Mouse (Mus musculus): ENCODE results near the gene Gm42906. TPM values are rescaled to one million over a fixed set of nuclear protein-coding genes. Genes with fewer than 3 reads are reported as not detected.

Gm42906 gene
- polyA plus RNA-seq, 1 experiment from 2014 or later: not detected

DNA sequence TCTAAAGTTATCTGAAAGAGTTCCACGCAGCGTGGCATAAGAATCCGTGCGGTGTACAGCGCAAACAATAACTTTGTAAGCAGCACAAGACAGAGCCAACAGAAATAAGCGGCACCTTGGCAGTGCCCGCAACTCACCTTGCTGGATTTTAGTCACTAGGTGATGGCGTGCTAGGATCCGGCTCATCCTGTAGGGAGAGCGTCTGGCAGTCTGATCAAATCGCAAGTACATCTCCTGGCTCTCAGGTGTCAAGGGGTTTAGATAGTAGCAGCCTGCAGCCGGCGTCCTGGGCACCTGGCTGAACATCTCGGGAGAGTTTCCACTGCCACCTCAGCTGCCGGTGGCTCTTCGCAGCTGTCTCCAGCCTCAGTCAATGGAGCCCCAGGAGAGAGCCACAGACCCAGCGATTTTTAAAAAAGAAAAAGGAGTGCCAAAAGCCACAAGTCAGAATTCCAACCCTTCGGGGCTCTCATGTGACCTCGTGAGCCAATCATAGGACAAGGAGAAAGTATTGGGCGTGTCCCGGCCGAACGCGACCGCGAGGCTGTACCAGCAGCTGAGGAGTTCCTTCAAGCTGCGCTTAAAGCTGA lies 238.1 kb downstream of the Gm42906 start:
- Histone ChIP-seq H3K9me3 (no peaks in the 10 kb centered on the region), H3K27ac (no peak overlapping the region), H3K4me1 (no peaks in the 10 kb centered on the region; the same call in 1 of the 2 replicates), H3K4me3 (peak overlapping the region; percentile 48), H3K9ac (peak overlapping the region; percentile 41), H3K27me3 (replicated peaks) (no peaks in the 10 kb centered on the region), H3K36me3 (no peaks in the 10 kb centered on the region), H3K4me2 (replicated peaks) (peak overlapping the region; percentile 74)
- peak; percentile 95 for ATAC-seq (ENCODE audit: low FRiP score, low read depth)
- WGBS: 3% methylated on average over 27 of the region's 27 CpGs

DNA sequence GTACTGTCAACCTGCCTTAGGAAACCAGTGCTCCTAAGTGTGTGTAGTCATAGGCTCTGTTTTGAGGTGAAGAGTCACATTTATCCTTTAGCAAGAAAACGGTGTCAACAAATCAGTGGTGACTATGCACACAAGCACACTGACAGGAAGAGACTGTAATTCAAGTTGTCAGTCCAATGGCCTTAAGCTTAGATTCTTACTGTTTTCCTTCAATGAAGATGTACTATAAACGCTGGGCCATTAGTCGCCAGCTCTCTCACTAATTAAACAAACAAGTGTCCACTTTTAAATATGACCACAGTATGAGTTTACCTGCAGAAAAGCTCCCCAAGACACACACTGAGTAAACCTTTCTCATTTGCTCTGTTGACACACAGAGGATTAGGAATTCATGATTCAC lies 238.6 kb downstream of the Gm42906 start:
- WGBS: 40% methylated on average over 3 of the region's 3 CpGs
- no peak overlapping the region for H3K9ac ChIP-seq
- no peak overlapping the region for H3K27ac ChIP-seq
- no peaks in the 10 kb centered on the region; the same call in 1 of the 2 replicates for H3K4me1 ChIP-seq
- no peaks in the 10 kb centered on the region for H3K27me3 ChIP-seq (replicated peaks)
- peak overlapping the region; percentile 74 for H3K4me2 ChIP-seq (replicated peaks)
- H3K9me3 ChIP-seq: no peaks in the 10 kb centered on the region
- H3K36me3 ChIP-seq: no peaks in the 10 kb centered on the region
- H3K4me3 ChIP-seq: peak overlapping the region; percentile 48
- no peak for ATAC-seq (ENCODE audit: low FRiP score, low read depth)

DNA sequence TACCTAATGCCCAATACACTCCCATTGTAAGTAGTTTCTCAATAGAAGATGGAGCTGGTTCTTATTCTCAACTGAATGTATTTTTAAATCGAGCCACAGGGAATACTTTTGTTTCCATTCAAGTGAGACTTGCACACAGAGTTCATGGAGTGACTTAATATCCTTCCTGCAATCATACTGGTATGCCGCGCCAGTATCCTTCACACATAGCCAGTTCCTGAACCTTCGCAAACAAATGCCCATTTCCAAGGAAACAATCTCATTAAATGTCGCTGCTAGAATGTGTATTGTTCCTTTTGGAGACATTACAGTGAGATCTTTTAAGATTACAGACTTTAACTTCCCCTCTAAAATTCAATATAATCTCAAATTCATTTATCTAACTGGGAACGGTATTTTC lies 239.3 kb downstream of the Gm42906 start:
- no peaks in the 10 kb centered on the region for H3K9me3 ChIP-seq
- ATAC-seq (ENCODE audit: low FRiP score, low read depth): no peak
- H3K27me3 ChIP-seq (replicated peaks): no peaks in the 10 kb centered on the region
- no peak overlapping the region for H3K4me3 ChIP-seq
- H3K9ac ChIP-seq: no peak overlapping the region
- H3K4me2 ChIP-seq (replicated peaks): no peak overlapping the region
- WGBS: 84% methylated on average over 6 of the region's 6 CpGs
- H3K27ac ChIP-seq: no peak overlapping the region
- no peaks in the 10 kb centered on the region for H3K36me3 ChIP-seq
- H3K4me1 ChIP-seq: no peaks in the 10 kb centered on the region; the same call in 1 of the 2 replicates

DNA sequence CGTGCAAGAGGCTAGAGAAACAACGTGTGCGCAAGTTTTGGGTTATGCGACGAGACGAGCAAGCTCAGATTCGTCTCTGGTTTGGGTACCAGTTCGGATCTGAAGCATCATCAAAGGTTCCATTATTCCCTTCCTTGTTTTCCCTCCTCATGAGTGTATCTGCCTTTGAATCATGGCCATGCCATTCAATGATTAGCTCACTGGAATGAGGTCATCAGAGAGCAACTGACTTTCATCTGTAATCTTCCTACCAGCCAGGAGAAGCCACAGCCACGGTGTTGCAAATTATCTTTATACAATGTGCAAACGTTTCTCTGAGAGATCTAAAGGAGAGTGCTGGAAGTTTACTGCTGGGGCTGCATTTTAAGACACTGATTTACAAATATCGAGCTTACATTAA lies 240.6 kb downstream of the Gm42906 start:
- WGBS: 82% methylated on average over 11 of the region's 11 CpGs
- ATAC-seq (ENCODE audit: low FRiP score, low read depth): no peak
- no peaks in the 10 kb centered on the region for H3K36me3 ChIP-seq
- no peak overlapping the region for H3K27ac ChIP-seq
- H3K9ac ChIP-seq: no peak overlapping the region
- no peak overlapping the region for H3K4me2 ChIP-seq (replicated peaks)
- H3K9me3 ChIP-seq: no peaks in the 10 kb centered on the region
- no peak overlapping the region for H3K4me3 ChIP-seq
- H3K27me3 ChIP-seq (replicated peaks): no peaks in the 10 kb centered on the region
- H3K4me1 ChIP-seq: no peaks in the 10 kb centered on the region; the same call in 1 of the 2 replicates

DNA sequence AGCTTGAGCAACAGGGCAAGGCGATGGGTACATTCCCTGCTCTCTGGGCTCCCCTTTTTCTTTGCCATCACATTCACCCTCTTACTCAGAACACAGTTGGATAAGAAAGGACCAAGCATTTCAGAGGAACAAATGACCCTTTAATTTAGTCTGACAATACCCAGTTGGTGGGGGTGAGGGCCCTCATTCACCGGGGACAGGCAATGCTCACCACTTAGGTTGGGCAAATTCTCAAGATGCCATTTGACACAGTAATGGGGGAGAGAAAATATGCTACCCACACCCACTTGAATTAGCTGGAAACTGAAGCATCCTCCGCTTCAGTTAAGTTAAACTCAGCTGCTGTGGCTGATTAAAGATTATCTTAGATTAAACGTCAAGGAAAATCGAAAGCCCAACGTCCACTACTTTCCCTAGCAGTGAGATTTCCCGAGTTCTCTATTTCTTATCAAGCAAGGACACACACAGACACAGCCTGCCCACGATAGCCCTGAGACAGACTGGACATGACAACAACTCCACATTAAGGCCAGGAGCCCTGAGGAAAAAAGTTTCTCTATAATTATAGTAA lies 242.6 kb downstream of the Gm42906 start:
- WGBS: 75% methylated on average over 8 of the region's 8 CpGs
- no peak overlapping the region for H3K4me3 ChIP-seq
- no peak overlapping the region for H3K4me2 ChIP-seq (replicated peaks)

DNA sequence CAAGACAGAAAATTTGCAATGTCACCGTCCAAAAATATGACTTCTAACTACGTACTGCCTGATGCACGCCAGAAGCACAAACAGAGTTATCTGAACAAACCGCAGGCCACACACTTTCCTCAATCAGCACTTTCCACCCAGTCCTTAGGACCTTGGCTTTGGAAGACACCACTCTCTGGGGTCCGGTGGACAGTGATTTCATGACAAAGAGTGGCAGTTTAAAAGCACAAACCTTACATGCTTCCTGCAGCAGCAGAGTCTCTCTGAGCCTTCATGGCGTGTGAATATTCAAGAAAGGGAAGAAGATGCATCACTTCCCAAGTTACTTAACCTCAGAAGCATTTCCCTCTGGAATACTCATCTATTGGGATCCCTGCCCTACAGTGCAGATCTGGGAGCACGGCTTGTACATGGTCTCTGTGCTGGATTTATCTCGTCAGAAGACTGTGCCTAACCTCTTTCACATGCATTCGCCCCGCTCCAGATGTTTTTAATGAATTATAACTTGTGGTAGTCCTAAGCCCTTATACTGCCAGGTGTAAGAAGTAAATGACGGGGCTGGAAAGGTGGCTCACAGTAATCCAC lies 244.2 kb downstream of the Gm42906 start:
- no peak for ATAC-seq (ENCODE audit: low FRiP score, low read depth)
- WGBS: 91% methylated on average over 11 of the region's 11 CpGs
- no peaks in the 10 kb centered on the region for H3K4me1 ChIP-seq

More for the DNA sequence above, 242.6 kb downstream of the Gm42906 start:
- no peaks in the 10 kb centered on the region for H3K9me3 ChIP-seq
- H3K4me1 ChIP-seq: no peaks in the 10 kb centered on the region; the same call in 1 of the 2 replicates
- no peak overlapping the region for H3K27ac ChIP-seq
- H3K27me3 ChIP-seq (replicated peaks): no peaks in the 10 kb centered on the region
- no peak for ATAC-seq (ENCODE audit: low FRiP score, low read depth)
- H3K9ac ChIP-seq: no peak overlapping the region
- H3K36me3 ChIP-seq: no peaks in the 10 kb centered on the region

DNA sequence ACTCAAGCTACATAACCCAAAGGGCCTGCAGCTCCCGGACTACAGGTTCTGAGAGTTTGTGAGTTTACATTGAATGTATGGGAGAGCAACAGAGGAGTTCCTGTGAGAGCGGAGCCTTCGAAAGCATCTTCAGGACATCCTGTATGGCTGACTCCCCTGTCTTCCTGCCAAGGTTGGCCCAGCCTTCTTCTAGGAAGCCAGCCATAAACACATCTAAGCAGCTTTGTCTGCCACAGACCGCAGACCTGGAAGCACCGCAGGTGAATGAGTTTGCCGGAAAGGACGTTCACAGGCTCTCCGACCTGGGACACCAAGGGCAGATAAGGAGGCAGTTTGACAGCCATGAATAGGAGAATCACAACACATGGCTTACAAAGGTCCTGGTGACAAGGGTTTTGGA lies 246.7 kb downstream of the Gm42906 start:
- Histone ChIP-seq H3K9ac (no peak overlapping the region), H3K27me3 (replicated peaks) (no peaks in the 10 kb centered on the region), H3K36me3 (no peaks in the 10 kb centered on the region), H3K4me1 (no peaks in the 10 kb centered on the region), H3K9me3 (no peaks in the 10 kb centered on the region), H3K4me3 (no peak overlapping the region), H3K4me2 (replicated peaks) (no peak overlapping the region), H3K27ac (no peak overlapping the region)
- WGBS: 95% methylated on average over 8 of the region's 8 CpGs
- ATAC-seq (ENCODE audit: low FRiP score, low read depth): no peak

More for the DNA sequence above, 244.2 kb downstream of the Gm42906 start:
- H3K27ac ChIP-seq: no peak overlapping the region
- H3K4me2 ChIP-seq (replicated peaks): no peak overlapping the region
- H3K27me3 ChIP-seq (replicated peaks): no peaks in the 10 kb centered on the region
- no peak overlapping the region for H3K4me3 ChIP-seq
- H3K9ac ChIP-seq: no peak overlapping the region
- H3K36me3 ChIP-seq: no peaks in the 10 kb centered on the region
- H3K9me3 ChIP-seq: no peaks in the 10 kb centered on the region

DNA sequence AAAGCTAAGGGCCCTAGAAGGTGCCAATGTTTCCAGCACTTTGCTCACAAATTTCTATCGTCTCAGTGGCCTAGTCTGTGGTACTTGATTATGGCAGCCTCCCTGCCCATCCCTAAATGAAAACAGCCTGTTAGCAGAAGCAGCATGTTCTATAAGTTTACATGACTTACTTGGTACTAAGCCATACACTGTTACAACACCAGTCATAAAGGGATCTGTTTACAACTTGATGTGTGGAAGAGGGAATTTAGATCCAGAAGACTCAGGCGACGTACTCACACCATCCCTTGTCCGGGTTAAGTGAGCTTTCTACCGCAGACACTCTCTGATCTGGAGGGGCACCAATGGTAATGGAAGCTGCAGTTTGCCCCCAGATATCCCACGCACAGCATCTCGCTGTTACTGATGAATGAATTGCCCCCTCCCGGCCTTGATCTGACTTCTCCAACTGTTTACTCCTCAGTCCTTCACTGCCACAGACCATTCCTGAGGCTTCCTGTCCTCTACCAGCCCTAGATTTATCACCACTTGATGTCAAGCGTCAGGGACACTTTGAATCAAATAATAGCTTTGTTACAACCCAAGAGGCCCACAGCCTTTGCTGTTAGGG lies 247.7 kb downstream of the Gm42906 start:
- no peak for ATAC-seq (ENCODE audit: low FRiP score, low read depth)
- WGBS: 70% methylated on average over 9 of the region's 9 CpGs
- no peak overlapping the region for H3K27ac ChIP-seq
- H3K9ac ChIP-seq: no peak overlapping the region
- H3K4me2 ChIP-seq (replicated peaks): no peak overlapping the region
- no peaks in the 10 kb centered on the region for H3K9me3 ChIP-seq
- H3K36me3 ChIP-seq: no peaks in the 10 kb centered on the region
- no peaks in the 10 kb centered on the region for H3K4me1 ChIP-seq
- no peak overlapping the region for H3K4me3 ChIP-seq
- no peaks in the 10 kb centered on the region for H3K27me3 ChIP-seq (replicated peaks)

DNA sequence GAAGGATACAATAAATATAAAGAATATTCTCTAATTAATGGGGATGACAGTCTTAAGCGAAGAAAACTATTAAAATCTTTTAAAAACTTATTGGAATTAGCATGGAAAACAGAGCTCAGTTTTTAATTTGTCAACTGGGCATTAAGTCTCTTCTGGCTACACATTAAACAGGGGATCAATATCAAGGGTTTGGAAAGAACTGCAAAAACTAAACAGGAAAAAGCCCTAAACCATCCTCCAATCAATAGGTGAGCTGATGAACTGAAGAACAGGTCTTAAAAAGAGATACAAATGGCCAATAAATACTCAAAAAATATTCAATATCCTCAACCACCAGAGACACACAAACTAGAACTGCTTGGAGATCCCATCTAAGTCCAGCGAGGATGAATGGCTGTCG lies 250.8 kb downstream of the Gm42906 start:
- no peak overlapping the region for H3K4me2 ChIP-seq (replicated peaks)
- 87% methylated on average over 3 of the region's 3 CpGs for WGBS

DNA sequence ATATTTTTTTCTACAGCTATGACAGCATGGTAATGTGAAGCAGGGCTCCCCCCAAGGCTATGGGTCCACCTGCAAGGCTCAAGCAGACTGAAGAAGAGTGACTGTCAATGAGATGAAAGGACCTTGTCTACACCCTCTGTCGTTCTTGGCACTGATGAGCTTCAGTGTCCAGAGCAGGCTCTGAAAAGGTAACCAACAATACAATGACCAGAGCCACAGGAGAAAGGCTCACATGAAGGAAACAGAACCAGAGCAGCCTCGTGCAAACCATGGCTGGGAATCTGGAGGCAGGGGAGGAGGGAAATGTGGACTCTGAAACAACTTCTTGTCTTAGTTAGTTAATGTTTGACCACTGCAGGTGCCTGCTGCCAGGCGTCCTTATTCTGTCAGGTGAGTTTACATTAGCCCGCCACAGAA lies 252.1 kb downstream of the Gm42906 start:
- WGBS: 72% methylated on average over 4 of the region's 4 CpGs
- H3K27ac ChIP-seq: no peak overlapping the region
- H3K27me3 ChIP-seq (replicated peaks): no peaks in the 10 kb centered on the region
- no peak overlapping the region for H3K4me2 ChIP-seq (replicated peaks)
- H3K4me1 ChIP-seq: no peaks in the 10 kb centered on the region
- no peak overlapping the region for H3K4me3 ChIP-seq
- no peaks in the 10 kb centered on the region for H3K36me3 ChIP-seq
- no peak overlapping the region for H3K9ac ChIP-seq
- no peaks in the 10 kb centered on the region for H3K9me3 ChIP-seq
- ATAC-seq (ENCODE audit: low FRiP score, low read depth): no peak

More for the DNA sequence above, 250.8 kb downstream of the Gm42906 start:
- H3K27ac ChIP-seq: no peak overlapping the region
- H3K4me1 ChIP-seq: no peaks in the 10 kb centered on the region
- H3K27me3 ChIP-seq (replicated peaks): no peaks in the 10 kb centered on the region
- H3K9ac ChIP-seq: no peak overlapping the region
- no peaks in the 10 kb centered on the region for H3K36me3 ChIP-seq
- H3K9me3 ChIP-seq: no peaks in the 10 kb centered on the region
- H3K4me3 ChIP-seq: no peak overlapping the region
- no peak for ATAC-seq (ENCODE audit: low FRiP score, low read depth)

DNA sequence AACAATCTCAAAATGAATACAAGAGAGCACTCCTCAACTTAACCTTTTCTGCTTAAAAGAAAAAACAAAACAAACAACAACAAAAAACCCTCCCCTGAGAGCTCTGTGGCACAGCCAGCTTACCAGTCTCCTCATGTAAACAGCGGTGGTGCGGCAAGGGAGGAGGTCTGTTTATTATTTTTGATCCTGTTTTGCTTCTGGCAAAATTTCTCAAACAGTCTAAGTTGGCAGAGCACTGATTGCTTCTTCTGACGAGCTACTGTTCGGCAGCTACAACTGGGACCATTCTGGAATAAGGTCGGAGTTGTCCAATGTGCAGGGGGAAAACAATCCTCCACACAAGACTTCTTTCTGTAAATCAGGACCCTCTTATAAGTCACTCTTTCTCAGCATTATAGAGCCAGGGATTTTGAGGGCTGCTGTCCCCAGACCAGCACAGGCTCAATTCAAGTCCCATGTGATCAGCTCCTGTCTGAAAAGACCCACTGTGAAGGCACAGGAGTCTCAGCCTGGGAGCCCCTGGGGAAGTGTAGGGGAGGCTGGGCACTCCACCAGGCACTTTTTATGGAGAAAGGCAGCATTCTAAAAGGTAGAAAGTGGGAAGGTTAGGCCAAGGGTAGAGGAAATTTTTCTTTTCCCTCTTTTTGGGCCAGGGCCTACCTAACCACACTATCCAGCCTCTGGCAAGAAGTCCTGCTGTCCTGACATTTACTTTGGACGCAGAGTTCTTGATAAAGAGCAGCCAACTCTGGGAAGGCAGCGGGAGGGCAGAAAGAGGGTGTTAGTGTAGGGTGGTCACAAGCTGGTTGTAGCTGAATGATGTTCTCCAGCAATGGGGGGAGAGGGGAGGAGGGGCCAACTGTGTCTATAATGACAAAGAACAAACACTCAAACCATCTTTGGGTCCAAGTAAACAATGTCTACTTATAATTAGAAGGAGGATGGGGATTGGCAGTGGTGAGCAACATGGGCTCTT lies 253.2 kb downstream of the Gm42906 start:
- Histone ChIP-seq H3K4me2 (replicated peaks) (no peak overlapping the region), H3K27me3 (replicated peaks) (no peaks in the 10 kb centered on the region), H3K27ac (no peak overlapping the region), H3K9ac (no peak overlapping the region), H3K36me3 (no peaks in the 10 kb centered on the region), H3K4me1 (no peaks in the 10 kb centered on the region), H3K4me3 (no peak overlapping the region), H3K9me3 (no peaks in the 10 kb centered on the region)
- ATAC-seq (ENCODE audit: low FRiP score, low read depth): no peak
- 79% methylated on average over 7 of the region's 7 CpGs for WGBS

DNA sequence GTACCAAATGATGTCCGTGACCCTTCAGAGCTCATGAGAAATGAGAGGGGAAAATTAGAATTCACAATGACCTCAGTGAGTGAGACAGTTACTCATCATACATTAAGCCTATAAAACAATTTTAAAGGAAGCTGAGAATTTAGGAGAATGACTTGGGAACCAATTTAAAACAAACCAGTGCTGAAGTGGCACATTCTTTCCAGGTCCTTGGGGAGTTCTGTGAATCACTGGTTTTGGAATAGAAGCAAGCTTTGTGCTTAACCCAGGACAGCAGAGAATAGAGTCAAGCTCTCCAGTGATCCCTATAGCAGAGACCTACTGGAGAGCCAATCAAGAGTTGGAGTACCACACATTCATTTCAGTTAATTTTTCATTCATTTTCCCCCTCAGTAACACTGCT lies 254.2 kb downstream of the Gm42906 start:
- no peaks in the 10 kb centered on the region for H3K27me3 ChIP-seq (replicated peaks)
- H3K4me1 ChIP-seq: no peaks in the 10 kb centered on the region
- H3K9ac ChIP-seq: no peak overlapping the region
- no peaks in the 10 kb centered on the region for H3K36me3 ChIP-seq
- H3K9me3 ChIP-seq: no peaks in the 10 kb centered on the region
- no peak overlapping the region; the same call in 1 of the 2 replicates for H3K4me3 ChIP-seq
- no peak overlapping the region for H3K27ac ChIP-seq
- no peak for ATAC-seq (ENCODE audit: low FRiP score, low read depth)
- 79% methylated on average over 1 of the region's 1 CpGs for WGBS
- no peak overlapping the region for H3K4me2 ChIP-seq (replicated peaks)

Data from neural tube, embryonic 12.5 days (tissue).